Mouse (Mus musculus) kidney, adult 2 months (tissue): Measurements from ENCODE around the gene Cdc5l. TPM values are rescaled to one million over a fixed set of nuclear protein-coding genes. Genes with fewer than 3 reads are reported as not detected.
"Not testable (repeated sequence)": the region's sequence is repeated elsewhere in the genome, so short reads cannot be mapped to it uniquely, and the experiment has no call there.

Experiments
- DNase-seq: peaks from one replicate; pipeline ENCODE4 v3.0.0; 2021
- H3K27ac ChIP-seq: fragments of 200-500 bp; 2 replicates; pipeline ENCODE4 v1.5.1; 2012; ENCODE audit warnings: low read depth, low read length, control low read depth, inconsistent platforms; ENCODE audit not compliant: insufficient read depth
- H3K27me3 ChIP-seq: fragments of 200-500 bp; replicated peaks from 2 replicates; pipeline ENCODE4 v1.6.1; 2012; ENCODE audit warnings: mild to moderate bottlenecking, moderate library complexity, low read length, inconsistent platforms; ENCODE audit not compliant: control insufficient read depth, insufficient read depth
- H3K36me3 ChIP-seq: fragments of 200-500 bp; 2 replicates; pipeline ENCODE4 v1.6.1; 2012; ENCODE audit warnings: mild to moderate bottlenecking, moderate library complexity, low read length, inconsistent platforms; ENCODE audit not compliant: control insufficient read depth, insufficient read depth
- H3K4me1 ChIP-seq: fragments of 200-500 bp; 2 replicates; pipeline ENCODE4 v1.6.1; 2011; ENCODE audit warnings: low read length; ENCODE audit not compliant: control insufficient read depth, insufficient read depth
- H3K4me3 ChIP-seq: fragments of 200-500 bp; 2 replicates; pipeline ENCODE4 v1.5.1; 2011; ENCODE audit warnings: mild to moderate bottlenecking, low read depth, low read length, control low read depth; ENCODE audit not compliant: insufficient read depth
- CTCF ChIP-seq: fragments of 200-500 bp; conservative IDR thresholded peaks from 2 replicates; pipeline ENCODE4 v1.5.1; 2011; ENCODE audit warnings: low read depth, mild to moderate bottlenecking, control low read depth, low read length, moderate library complexity, mixed read lengths; ENCODE audit not compliant: insufficient read depth, insufficient read length
- POLR2A ChIP-seq: fragments of 200-500 bp; IDR thresholded peaks from one replicate; pipeline ENCODE4 v1.6.1; 2011; ENCODE audit warnings: low read depth, low read length, control low read depth
- WGBS: fragments of 180-500 bp; shearing (Covaris S2); methylation state at CpG from one replicate; pipeline ENCODE4 v1.1.7; 2018; 5-methylcytosine and 5-hydroxymethylcytosine counted together
- polyA plus RNA-seq: library from polyadenylated mRNA; depleted of rRNA; stranded (reverse); fragments of >200 nt; gene quantifications from 2 replicates; pipeline ENCODE4 v1.2.3, GENCODE M21; 2012

Gene Cdc5l
- polyA plus RNA-seq, 1 experiment: 10.9 TPM

GRCm38 (mm10) chr17:45456260-45457152, 23.0 kb upstream of the Cdc5l start:
- Histone ChIP-seq H3K27me3 (no peaks in the 10 kb centered on the region), H3K36me3 (no peaks in the 10 kb centered on the region), H3K27ac (no peak overlapping the region), H3K4me3 (no peak overlapping the region), H3K4me1 (no peaks in the 10 kb centered on the region)
- WGBS: 72% methylated on average over 13 of the region's 13 CpGs
- TF ChIP-seq POLR2A (no peak), CTCF (no peak)
- no peak for DNase-seq

- DNase-seq, H3K36me3 ChIP-seq, H3K4me1 ChIP-seq, H3K4me3 ChIP-seq, H3K27ac ChIP-seq, H3K27me3 ChIP-seq: not testable (repeated sequence)
- WGBS: 86% methylated on average over 9 of the region's 9 CpGs
Observed at GRCm38 (mm10) chr17:45455783-45456182, 22.2 kb upstream of the Cdc5l start.

- H3K4me3 ChIP-seq: no peak overlapping the region
- H3K27me3 ChIP-seq: no peaks in the 10 kb centered on the region
- no peak overlapping the region for H3K27ac ChIP-seq
- H3K4me1 ChIP-seq: no peaks in the 10 kb centered on the region
- no peak for DNase-seq
- H3K36me3 ChIP-seq: no peaks in the 10 kb centered on the region
- TF ChIP-seq POLR2A (no peak), CTCF (no peak)
- 92% methylated on average over 2 of the region's 2 CpGs for WGBS
Observed at GRCm38 (mm10) chr17:45454794-45455193, 21.3 kb upstream of the Cdc5l start.

GRCm38 (mm10) chr17:45452271-45452670, 18.7 kb upstream of the Cdc5l start:
- DNase-seq: no peak
- TF ChIP-seq CTCF (no peak), POLR2A (no peak)
- Histone ChIP-seq H3K27me3 (no peaks in the 10 kb centered on the region), H3K36me3 (no peaks in the 10 kb centered on the region), H3K4me1 (no peaks in the 10 kb centered on the region), H3K27ac (no peak overlapping the region), H3K4me3 (no peak overlapping the region)
- WGBS: 89% methylated on average over 1 of the region's 1 CpGs

GRCm38 (mm10) chr17:45450153-45450552, 16.6 kb upstream of the Cdc5l start:
- Histone ChIP-seq H3K27ac (no peak overlapping the region), H3K36me3 (0 out of 2 replicates have a peak, but pooled peaks cover under 1% of the 10 kb centered on the region), H3K27me3 (no peaks in the 10 kb centered on the region), H3K4me3 (no peak overlapping the region), H3K4me1 (no peaks in the 10 kb centered on the region)
- WGBS: 95% methylated on average over 6 of the region's 6 CpGs
- TF ChIP-seq POLR2A (no peak), CTCF (no peak)
- no peak for DNase-seq

- H3K4me1 ChIP-seq: no peaks in the 10 kb centered on the region
- no peak overlapping the region for H3K4me3 ChIP-seq
- H3K27ac ChIP-seq: no peak overlapping the region
- 92% methylated on average over 8 of the region's 8 CpGs for WGBS
- no peak for DNase-seq
- H3K27me3 ChIP-seq: no peaks in the 10 kb centered on the region
- TF ChIP-seq CTCF (no peak), POLR2A (no peak)
- H3K36me3 ChIP-seq: 0 out of 2 replicates have a peak, but pooled peaks cover 1% of the 10 kb centered on the region
Observed at GRCm38 (mm10) chr17:45449586-45449985, 16.0 kb upstream of the Cdc5l start.

GRCm38 (mm10) chr17:45447063-45447462, 13.5 kb upstream of the Cdc5l start:
- Histone ChIP-seq H3K4me1 (no peaks in the 10 kb centered on the region; the same call in 1 of the 2 replicates), H3K27me3 (no peaks in the 10 kb centered on the region), H3K27ac (no peak overlapping the region), H3K4me3 (no peak overlapping the region), H3K36me3 (0 out of 2 replicates have a peak, but pooled peaks cover 1% of the 10 kb centered on the region)
- DNase-seq: no peak
- TF ChIP-seq CTCF (no peak), POLR2A (no peak)
- 64% methylated on average over 2 of the region's 2 CpGs for WGBS

- TF ChIP-seq CTCF (no peak), POLR2A (no peak)
- Histone ChIP-seq H3K36me3 (0 out of 2 replicates have a peak, but pooled peaks cover 1% of the 10 kb centered on the region), H3K4me3 (no peak overlapping the region), H3K27ac (no peak overlapping the region), H3K4me1 (no peaks in the 10 kb centered on the region; the same call in 1 of the 2 replicates), H3K27me3 (no peaks in the 10 kb centered on the region)
- no peak for DNase-seq
- 80% methylated on average over 4 of the region's 4 CpGs for WGBS
Observed at GRCm38 (mm10) chr17:45445923-45446322, 12.4 kb upstream of the Cdc5l start.
